Mouse (Mus musculus) erythroblast, embryonic 14.5 days (primary cell): ENCODE data around the gene Neto2.

Source experiments
- GATA1 ChIP-seq: IDR thresholded peaks from 2 replicates; pipeline ENCODE4 v1.6.1; 2012; ENCODE audit warnings: low read length, inconsistent platforms, mixed read lengths
- TAL1 ChIP-seq: IDR thresholded peaks from 3 replicates; pipeline ENCODE4 v1.6.1; 2012; ENCODE audit warnings: low read length, inconsistent platforms, mixed read lengths

DNA sequence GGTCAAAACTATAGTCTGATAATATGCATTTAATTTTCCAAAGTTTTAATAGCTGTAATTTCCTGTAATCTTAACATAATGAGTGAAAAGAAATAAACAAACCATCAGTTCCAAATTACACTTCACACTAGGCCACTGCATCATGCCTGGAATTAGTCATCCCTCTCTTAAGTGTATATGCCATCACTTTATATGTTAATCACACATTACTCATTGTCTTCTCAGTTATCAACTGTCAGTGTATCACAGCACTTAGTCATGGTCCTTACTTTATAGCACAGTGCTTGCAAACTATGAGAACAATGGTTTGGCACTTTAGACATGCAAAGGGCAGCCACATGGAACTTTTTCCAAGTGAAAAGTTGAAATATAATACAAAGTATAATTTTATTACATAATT lies 52.2 kb downstream of the Neto2 start:
- TF ChIP-seq GATA1 (no peak), TAL1 (no peak)
